Mouse (Mus musculus) Patski (cell line): ENCODE measurements at regions not wholly inside any gene's neighbourhood (a gene's known extent, or its start where the extent isn't known, plus 50 kb on each side); places are given as distances from the start of the nearest gene placed in this dataset.

ENCODE experiments used
- ATAC-seq: fragments of 100-300 bp; one replicate; pipeline ENCODE4 v1.8.0; 2021
- CTCF ChIA-PET: fragments of 350-600 bp; sonication (Branson Sonifier 250); formaldehyde crosslinking; loops from one replicate; lab custom pipeline; 2022; ENCODE audit warnings: inconsistent platforms; lab: Charles Lee
- POLR2A ChIA-PET: fragments of 350-600 bp; sonication (Branson Sonifier 250); formaldehyde crosslinking; loops from one replicate; lab custom pipeline; 2022; ENCODE audit warnings: antibody characterized with exemption, inconsistent platforms; lab: Charles Lee
- DNase-seq: peaks from one replicate; pipeline ENCODE4 v3.0.0-alpha.2; 2011; ENCODE audit warnings: low read depth, low spot score
- H3K27me3 ChIP-seq: fragments of 371-371 bp; one replicate; pipeline ENCODE4 v1.5.1; 2021
- CTCF ChIP-seq: fragments of 100-300 bp; IDR thresholded peaks from one replicate; pipeline ENCODE4 v1.5.1; 2021
- in situ Hi-C: fragments of 300-500 bp; cut with MboI; formaldehyde crosslinking; loops from 3 replicates; pipeline ENCODE4 v1.11.1; 2018; ENCODE audit warnings: low pct_unique_long_range_greater_than_20kb, mixed read lengths

GRCm38 (mm10) chr11:113143839-113144627, 362.0 kb downstream of the Sox9 start:
- TF ChIP-seq CTCF = no peak
- ChIA-PET POLR2A (interaction anchor here (0.6 to 1.4 kb wide), 3 partner anchors 57 to 127 kb away, joined by 3 to 5 read pairs (median 3); no protein-coding TSS in a partner anchor), CTCF (interaction anchor here (0.6 to 2.4 kb wide), 3 partner anchors 9 to 81 kb away, joined by 3 to 12 read pairs (median 3); no protein-coding TSS in a partner anchor)
- in situ Hi-C loops = no loop called here
- no peaks in the 10 kb centered on the region for H3K27me3 ChIP-seq
- ATAC-seq (peak; percentile 92), DNase-seq (peak; percentile 64)

- no peak for ATAC-seq
- ChIA-PET CTCF (interaction anchor here (0.8 to 1.0 kb wide), 3 partner anchors 11 to 29 kb away, joined by 3 to 4 read pairs (median 3); no protein-coding TSS in a partner anchor), POLR2A (no interaction called here)
- in situ Hi-C loops = loop anchor here (5.0 kb wide), 3 partner anchors 83 to 348 kb away; no protein-coding TSS in a partner anchor
- no peak for DNase-seq
- H3K27me3 ChIP-seq = no peaks in the 10 kb centered on the region
- no peak for TF ChIP-seq CTCF
Measured at GRCm38 (mm10) chr11:113145721-113146120, 363.7 kb downstream of the Sox9 start.

GRCm38 (mm10) chr11:113146762-113147161, 364.7 kb downstream of the Sox9 start:
- no peak for ATAC-seq
- ChIA-PET CTCF (interaction anchor here (1.0 kb wide), 1 partner anchor 10 kb away, joined by 4 read pairs; no protein-coding TSS in a partner anchor), POLR2A (no interaction called here)
- no peak for DNase-seq
- in situ Hi-C loops = loop anchor here (5.0 kb wide), 3 partner anchors 84 to 349 kb away; no protein-coding TSS in a partner anchor
- H3K27me3 ChIP-seq = no peaks in the 10 kb centered on the region
- TF ChIP-seq CTCF = no peak

GRCm38 (mm10) chr11:113147535-113148197, 365.6 kb downstream of the Sox9 start:
- ChIA-PET CTCF (no interaction called here), POLR2A (no interaction called here)
- no peak for TF ChIP-seq CTCF
- ATAC-seq (no peak), DNase-seq (no peak)
- no peaks in the 10 kb centered on the region for H3K27me3 ChIP-seq
- in situ Hi-C loops = loop anchor here (5.0 kb wide), 3 partner anchors 85 to 350 kb away; no protein-coding TSS in a partner anchor

- DNase-seq = no peak
- ChIA-PET CTCF (no interaction called here), POLR2A (no interaction called here)
- ATAC-seq = no peak
- TF ChIP-seq CTCF = no peak
- H3K27me3 ChIP-seq = no peaks in the 10 kb centered on the region
- in situ Hi-C loops = loop anchor here (5.0 kb wide), 3 partner anchors 86 to 351 kb away; no protein-coding TSS in a partner anchor
Measured at GRCm38 (mm10) chr11:113148198-113148537, 366.1 kb downstream of the Sox9 start.

- in situ Hi-C loops = loop anchor here (25.0 kb wide), 1 partner anchor 1243 kb away; no protein-coding TSS in a partner anchor
- DNase-seq = no peak
- ChIA-PET CTCF (no interaction called here), POLR2A (interaction anchor here (0.6 to 0.7 kb wide), 2 partner anchors 146 to 537 kb away, joined by 3 read pairs; no protein-coding TSS in a partner anchor)
- no peak for ATAC-seq
- TF ChIP-seq CTCF = no peak
- H3K27me3 ChIP-seq = no peaks in the 10 kb centered on the region
Measured at GRCm38 (mm10) chr11:113155515-113155914, 373.5 kb downstream of the Sox9 start.

- no peaks in the 10 kb centered on the region for H3K27me3 ChIP-seq
- CTCF ChIA-PET = interaction anchor here (0.9 to 3.7 kb wide), 13 partner anchors 11 to 1625 kb away, joined by 3 to 34 read pairs (median 5); partner anchors contain the start of gene Sox9
- DNase-seq (no peak), ATAC-seq (no peak)
- POLR2A ChIA-PET = interaction anchor here (0.9 to 1.5 kb wide), 3 partner anchors 381 to 1627 kb away, joined by 3 to 6 read pairs (median 3); partner anchors contain the start of gene Sox9
- TF ChIP-seq CTCF = no peak
- in situ Hi-C loops = loop anchor here (10.0 to 25.0 kb wide), 3 partner anchors 309 to 1252 kb away; no protein-coding TSS in a partner anchor
Measured at GRCm38 (mm10) chr11:113163941-113164340, 381.9 kb downstream of the Sox9 start.

- no peak for TF ChIP-seq CTCF
- in situ Hi-C loops = loop anchor here (10.0 to 25.0 kb wide), 3 partner anchors 310 to 1252 kb away; no protein-coding TSS in a partner anchor
- no peak for ATAC-seq
- no peak for DNase-seq
- CTCF ChIA-PET = interaction anchor here (0.6 to 3.7 kb wide), 26 partner anchors 10 to 1632 kb away, joined by 3 to 34 read pairs (median 4); partner anchors contain the start of gene Sox9
- H3K27me3 ChIP-seq = no peaks in the 10 kb centered on the region
- POLR2A ChIA-PET = interaction anchor here (0.6 to 1.5 kb wide), 6 partner anchors 145 to 1627 kb away, joined by 3 to 6 read pairs (median 3); partner anchors contain the start of gene Sox9
Measured at GRCm38 (mm10) chr11:113164510-113164909, 382.5 kb downstream of the Sox9 start.

- ChIA-PET CTCF (interaction anchor here (0.6 to 3.7 kb wide), 29 partner anchors 9 to 1633 kb away, joined by 3 to 34 read pairs (median 4); partner anchors contain the start of gene Sox9), POLR2A (interaction anchor here (0.6 to 1.5 kb wide), 5 partner anchors 145 to 1628 kb away, joined by 3 to 6 read pairs (median 3); no protein-coding TSS in a partner anchor)
- peak; percentile 99 for TF ChIP-seq CTCF
- ATAC-seq (peak; percentile 93), DNase-seq (peak; percentile 43)
- no peaks in the 10 kb centered on the region for H3K27me3 ChIP-seq
- in situ Hi-C loops = loop anchor here (5.0 to 25.0 kb wide), 5 partner anchors 310 to 1628 kb away; no protein-coding TSS in a partner anchor
Measured at GRCm38 (mm10) chr11:113165069-113165795, 383.2 kb downstream of the Sox9 start.
